Comparison of ENCODE assay signal across 25 mouse cellular contexts in the genomic region with DNA sequence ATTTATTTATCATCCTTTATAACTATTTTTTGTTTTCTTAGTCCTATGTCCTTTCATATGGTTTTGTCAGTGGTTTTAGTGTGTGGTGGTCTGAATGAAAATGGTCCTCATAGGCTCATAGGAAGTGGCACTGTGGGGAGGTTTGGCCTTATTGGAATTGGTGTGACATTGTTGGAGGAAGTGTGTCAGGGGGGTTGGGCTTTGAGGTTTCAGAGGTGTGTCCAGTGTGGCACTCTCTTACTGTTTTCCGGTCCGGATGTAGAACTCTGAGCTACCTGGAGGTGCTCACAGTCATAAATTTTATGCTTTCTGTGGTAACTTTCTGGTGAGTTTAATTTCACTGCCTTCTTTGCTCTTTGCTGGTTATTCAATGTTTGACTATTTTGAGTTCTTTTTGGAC. TPM values are rescaled to one million over a fixed set of nuclear protein-coding genes. Genes with fewer than 3 reads are reported as not detected.
DNase-seq lines count a peak whose midpoint lies in the region; ATAC-seq and TF ChIP-seq lines count a peak whose summit lies in the region.
"Had no signal": no experiment of that assay in that cellular context is flagged by ENCODE, and none has a peak within 500 bp of the region (broad histone marks: within the 10 kb centered on the region; RNA-seq: fewer than 3 reads in every experiment).

No protein-coding gene starts in this region.

- H3K27me3 ChIP-seq in spleen, adult 2 months (ENCODE audit: control insufficient read depth, insufficient read depth, low read length) = no peaks in the 10 kb centered on the region
- H3K27me3 ChIP-seq: heart, embryonic 15.5 days; midbrain, embryonic 12.5 days; neural tube, embryonic 15.5 days had no signal

- intact Hi-C loops in left cerebral cortex, adult 2 months (cut with DNase I) = no loop called here

- DNase-seq in spleen, adult 2 months (ENCODE audit: low read depth in 1 of 2, low spot score in 2 of 2) = peak; percentile 28 to 49
- no peak for DNase-seq in spleen, postnatal 4 days (ENCODE audit: low spot score in 2 of 2)
- DNase-seq in CD8-positive naive resting alpha-beta T cell, adult 2 months (ENCODE audit: low read depth in 2 of 2, low spot score in 2 of 2) = peak; percentile 23 to 38
- no peak for DNase-seq in testis, postnatal 14 days (ENCODE audit: low spot score)
- no peak for DNase-seq in left cerebral cortex, adult 2 months (ENCODE audit: extremely low spot score in 1 of 2, low spot score in 2 of 2)
- DNase-seq in left cerebral cortex, adult 9 months (ENCODE audit: low spot score in 2 of 2) = no peak
- DNase-seq: adrenal gland, postnatal 25 days; cerebellum, adult 11-12 months; cerebellum, postnatal 36 days; gastrocnemius, postnatal 14 days; heart, postnatal 4 days; kidney, adult 8-10 months; kidney, postnatal 36 days; lung, adult 18-20 months; right cerebral cortex, postnatal 14 days; thymus, adult 18-20 months had no signal

- no peak overlapping the region for H3K4me3 ChIP-seq in spleen, adult 2 months (ENCODE audit: extremely low read depth, insufficient read depth, insufficient read length)
- no peak overlapping the region for H3K4me3 ChIP-seq in left cerebral cortex, adult 2 months
- H3K4me3 ChIP-seq: embryonic facial prominence, embryonic 10.5 days; heart, embryonic 15.5 days; limb, embryonic 10.5 days; midbrain, embryonic 12.5 days; neural tube, embryonic 15.5 days had no signal

- peak; percentile 91 for ATAC-seq in inflammation-experienced regulatory T-cells, adult 6 months
- ATAC-seq in neutrophil, adult 5-6 weeks (ENCODE audit: extremely low read depth, insufficient number of reproducible peaks, low FRiP score, poor library complexity, severe bottlenecking) = peak; percentile 97
- ATAC-seq: hindbrain, embryonic 16.5 days had no signal

- TF ChIP-seq CTCF in spleen, adult 2 months (IDR thresholded peaks at IDR 0.05; ENCODE audit: extremely low read depth, insufficient read depth, insufficient read length, insufficient replicate concordance) = no peak
- TF ChIP-seq CTCF in left cerebral cortex, adult 2 months (IDR thresholded peaks at IDR 0.05) = no peak

- no peak for TF ChIP-seq POLR2A in spleen, adult 2 months (IDR thresholded peaks at IDR 0.05; ENCODE audit: low read depth, low read length)

- WGBS in spleen, adult 2 months = 28% methylated on average over 2 of the region's 2 CpGs

- peaks cover 14% of the 10 kb centered on the region for H3K36me3 ChIP-seq in spleen, adult 2 months (ENCODE audit: control insufficient read depth, insufficient read depth, low read length)

- H3K27ac ChIP-seq in spleen, adult 2 months (ENCODE audit: insufficient read depth, low read length) = no peak overlapping the region
- H3K27ac ChIP-seq in left cerebral cortex, adult 2 months = no peak overlapping the region
- H3K27ac ChIP-seq: embryonic facial prominence, embryonic 10.5 days; heart, embryonic 15.5 days; limb, embryonic 10.5 days; midbrain, embryonic 12.5 days; neural tube, embryonic 15.5 days had no signal

- H3K4me1 ChIP-seq in spleen, adult 2 months (ENCODE audit: control insufficient read depth, insufficient read depth, insufficient read length) = no peaks in the 10 kb centered on the region
- H3K4me1 ChIP-seq: embryonic facial prominence, embryonic 10.5 days; heart, embryonic 15.5 days; limb, embryonic 10.5 days; midbrain, embryonic 12.5 days; neural tube, embryonic 15.5 days had no signal

RNA-seq across cellular contexts. Expression of a gene that starts 47.2 kb away (rescaled TPM):
- 3.9 and 4.1 TPM in 2 replicates for polyA plus RNA-seq in spleen, adult 2 months (2012; rRNA removed)
- polyA plus RNA-seq in inflammation-experienced regulatory T-cells, adult 6 months (2017; shearing (Covaris generic)) = 10 to 100 TPM; 62.5 to 86.2 (median 76.9) TPM
- total RNA-seq in neutrophil, adult 5-6 weeks (2017) = 64.6 and 82.5 TPM in 2 replicates
- total RNA-seq in left cerebral cortex, adult 2 months (2021) = 10 to 100 TPM; 23.7 to 24.0 TPM

RNA-seq across cellular contexts. Expression of a gene that starts 50.3 kb away (rescaled TPM):
- 11.0 and 12.1 TPM in 2 replicates for polyA plus RNA-seq in spleen, adult 2 months (2012; rRNA removed)
- polyA plus RNA-seq in inflammation-experienced regulatory T-cells, adult 6 months (2017; shearing (Covaris generic)) = 100 to 1,000 TPM in 2 of 3 experiments, 10 to 100 TPM in 1; 92.6 to 129 (median 107) TPM
- 21.6 and 27.8 TPM in 2 replicates for total RNA-seq in neutrophil, adult 5-6 weeks (2017)
- 10 to 100 TPM; 28.8 to 29.0 TPM for total RNA-seq in left cerebral cortex, adult 2 months (2021)
- total RNA-seq: G1E had no signal
- polyA plus RNA-seq: G1E had no signal

Comparison
In these comparisons a context has a peak if more than half of its experiments do, and no peak if none do; other contexts are left out.
1. DNase-seq: peak in spleen, adult 2 months (2 of 2) and CD8-positive naive resting alpha-beta T cell, adult 2 months (2 of 2); none in spleen, postnatal 4 days (0 of 2), testis, postnatal 14 days (single experiment), left cerebral cortex, adult 2 months (0 of 2) and left cerebral cortex, adult 9 months (0 of 2).